In genomic region chr7:45075405-45075804, GRCm38 (mm10) we compare ENCODE assay signal across 12 mouse cellular contexts. TPM values are rescaled to one million over a fixed set of nuclear protein-coding genes. Genes with fewer than 3 reads are reported as not detected.
A peak's percentile ranks its signal among the peaks of the same experiment; 100 is the strongest.
DNase-seq lines count a peak whose midpoint lies in the region; ATAC-seq and TF ChIP-seq lines count a peak whose summit lies in the region.
"Had no signal": no experiment of that assay in that cellular context is flagged by ENCODE, and none has a peak within 500 bp of the region (broad histone marks: within the 10 kb centered on the region; RNA-seq: fewer than 3 reads in every experiment).

No protein-coding gene starts in this region.

- H3K9me3 ChIP-seq in heart, postnatal 0 days (replicated peaks; ENCODE audit: control insufficient read depth, low read length): no peaks in the 10 kb centered on the region
- H3K9me3 ChIP-seq: forebrain, embryonic 15.5 days had no signal

- H3K36me3 ChIP-seq in heart, postnatal 0 days (replicated peaks; ENCODE audit: control insufficient read depth, insufficient read depth, low read length): peaks cover 32% of the 10 kb centered on the region

- H3K4me1 ChIP-seq in heart, postnatal 0 days (ENCODE audit: control insufficient read depth, insufficient read depth): peaks cover 9% of the 10 kb centered on the region; the same call in 1 of the 2 replicates

- 17% methylated on average over 4 of the region's 4 CpGs for WGBS in heart, postnatal 0 days

- no peak overlapping the region for H3K4me3 ChIP-seq in heart, postnatal 0 days (ENCODE audit: low read depth, low read length)
- H3K4me3 ChIP-seq: forebrain, embryonic 15.5 days had no signal

- 0 out of 2 replicates have a peak overlapping the region, but pooled peaks have one; percentile 8 for H3K9ac ChIP-seq in heart, postnatal 0 days (replicated peaks; ENCODE audit: low read depth, low read length)
- H3K9ac ChIP-seq: forebrain, embryonic 15.5 days had no signal

- peak; percentile 43 to 63 for DNase-seq in gastrocnemius, adult 8-10 months (ENCODE audit: low spot score in 2 of 2)
- DNase-seq in gastrocnemius, postnatal 36 days: no peak
- DNase-seq in 416B (ENCODE audit: low read depth) (peak; percentile 53), adipocyte (ENCODE audit: low spot score) (no peak)
- peak; percentile 64 to 77 for DNase-seq in adrenal gland, postnatal 36 days
- DNase-seq in heart, postnatal 0 days (ENCODE audit: low spot score): peak; percentile 84
- no peak for DNase-seq in spleen, postnatal 14 days (ENCODE audit: low spot score in 2 of 2)
- DNase-seq in spleen, postnatal 36 days (ENCODE audit: low spot score in 2 of 2): no peak
- DNase-seq: kidney, adult 8-10 months; right cerebral cortex, postnatal 4 days had no signal

- no peak overlapping the region for H3K4me2 ChIP-seq in heart, postnatal 0 days (ENCODE audit: low read depth, low read length)
- H3K4me2 ChIP-seq: forebrain, embryonic 15.5 days had no signal

- no peak for TF ChIP-seq EP300 in heart, postnatal 0 days (IDR thresholded peaks at IDR 0.05; ENCODE audit: low read depth)

- TF ChIP-seq CTCF in heart, postnatal 0 days (IDR thresholded peaks at IDR 0.05; ENCODE audit: low read depth): no peak

- intact Hi-C loops in gastrocnemius, postnatal 36 days (cut with DNase I): loop anchor here (5.0 kb wide), 1 partner anchor 122 kb away; no protein-coding TSS in a partner anchor

- H3K27ac ChIP-seq in heart, postnatal 0 days (ENCODE audit: low read depth): peak overlapping the region; percentile 85
- H3K27ac ChIP-seq: forebrain, embryonic 15.5 days; macrophage had no signal

- H3K27me3 ChIP-seq in heart, postnatal 0 days (ENCODE audit: control insufficient read depth, insufficient read depth, low read length): no peaks in the 10 kb centered on the region
- H3K27me3 ChIP-seq: forebrain, embryonic 15.5 days had no signal

- ATAC-seq in heart, postnatal 0 days (ENCODE audit: insufficient read depth, low read depth): peak; percentile 86
- ATAC-seq: forebrain, embryonic 15.5 days had no signal

RNA-seq across cellular contexts. Expression of gene Prrg2, which starts 12.9 kb away (rescaled TPM):
- total RNA-seq in gastrocnemius, adult 8-10 months (2022): 10 to 100 TPM in 2 of 4 experiments, 1 to 10 TPM in 2; 7.2 to 13.3 (median 10.6) TPM
- total RNA-seq in gastrocnemius, postnatal 36 days (2021): 1 to 10 TPM; 8.0 to 8.8 TPM
- 10 to 100 TPM; 18.1 to 20.5 TPM for total RNA-seq in adrenal gland, postnatal 36 days (2021)
- total RNA-seq in heart, postnatal 0 days (2014; rRNA removed; ENCODE audit: low replicate concordance): 8.3 and 22.0 TPM in 2 replicates
- 12.4 and 13.3 TPM in 2 replicates for polyA plus RNA-seq in heart, postnatal 0 days (2015; fragmentation: Nextera tagmentation; extraction: Ambion mirVana)

RNA-seq across cellular contexts. Expression of gene Nosip, which starts 13.2 kb away (rescaled TPM):
- total RNA-seq in gastrocnemius, adult 8-10 months (2022): 10 to 100 TPM; 24.5 to 31.0 (median 28.2) TPM
- 10 to 100 TPM; 29.0 to 30.8 TPM for total RNA-seq in gastrocnemius, postnatal 36 days (2021)
- 10 to 100 TPM; 50.5 to 65.3 TPM for total RNA-seq in adrenal gland, postnatal 36 days (2021)
- total RNA-seq in heart, postnatal 0 days (2014; rRNA removed; ENCODE audit: low replicate concordance): 21.5 and 73.9 TPM in 2 replicates
- polyA plus RNA-seq in heart, postnatal 0 days (2015; fragmentation: Nextera tagmentation; extraction: Ambion mirVana): 38.2 and 43.7 TPM in 2 replicates

RNA-seq across cellular contexts. Expression of gene Rcn3, which starts 16.6 kb away (rescaled TPM):
- 10 to 100 TPM in 1 of 4 experiments, 1 to 10 TPM in 3; 4.1 to 10.2 (median 7.5) TPM for total RNA-seq in gastrocnemius, adult 8-10 months (2022)
- 10 to 100 TPM; 17.3 to 20.9 TPM for total RNA-seq in gastrocnemius, postnatal 36 days (2021)
- 10 to 100 TPM; 32.2 to 38.3 TPM for total RNA-seq in adrenal gland, postnatal 36 days (2021)
- total RNA-seq in heart, postnatal 0 days (2014; rRNA removed; ENCODE audit: low replicate concordance): 125 and 141 TPM in 2 replicates
- 100 and 108 TPM in 2 replicates for polyA plus RNA-seq in heart, postnatal 0 days (2015; fragmentation: Nextera tagmentation; extraction: Ambion mirVana)

RNA-seq across cellular contexts. Expression of gene Prr12, which starts 22.7 kb away (rescaled TPM):
- 10 to 100 TPM; 15.3 to 17.5 (median 15.9) TPM for total RNA-seq in gastrocnemius, adult 8-10 months (2022)
- 10 to 100 TPM; 11.3 to 14.1 TPM for total RNA-seq in gastrocnemius, postnatal 36 days (2021)
- total RNA-seq in adrenal gland, postnatal 36 days (2021): 10 to 100 TPM; 47.7 to 59.7 TPM
- total RNA-seq in heart, postnatal 0 days (2014; rRNA removed; ENCODE audit: low replicate concordance): 5.4 and 12.5 TPM in 2 replicates
- 3.8 TPM in 2 replicates for polyA plus RNA-seq in heart, postnatal 0 days (2015; fragmentation: Nextera tagmentation; extraction: Ambion mirVana)

RNA-seq across cellular contexts. Expression of gene Fcgrt, which starts 28.2 kb away (rescaled TPM):
- 10 to 100 TPM; 23.8 to 37.0 (median 30.0) TPM for total RNA-seq in gastrocnemius, adult 8-10 months (2022)
- 10 to 100 TPM; 39.2 to 40.0 TPM for total RNA-seq in gastrocnemius, postnatal 36 days (2021)
- 100 to 1,000 TPM; 116 to 138 TPM for total RNA-seq in adrenal gland, postnatal 36 days (2021)
- total RNA-seq in heart, postnatal 0 days (2014; rRNA removed; ENCODE audit: low replicate concordance): 48.9 and 51.6 TPM in 2 replicates
- 59.5 and 67.9 TPM in 2 replicates for polyA plus RNA-seq in heart, postnatal 0 days (2015; fragmentation: Nextera tagmentation; extraction: Ambion mirVana)

Comparison
In these comparisons a context has a peak if more than half of its experiments do, and no peak if none do; other contexts are left out.
1. DNase-seq: peak in gastrocnemius, adult 8-10 months (2 of 2), 416B (single experiment), adrenal gland, postnatal 36 days (2 of 2) and heart, postnatal 0 days (single experiment); none in gastrocnemius, postnatal 36 days (0 of 2), spleen, postnatal 14 days (0 of 2), spleen, postnatal 36 days (0 of 2) and adipocyte (single experiment).